Mouse (Mus musculus) erythroblast, embryonic 14.5 days (primary cell): ENCODE results near the gene Fndc4. TPM values are rescaled to one million over a fixed set of nuclear protein-coding genes. Genes with fewer than 3 reads are reported as not detected.

ENCODE experiments used
- H3K27me3 ChIP-seq: 2 replicates; pipeline ENCODE4 v1.6.1; 2012; ENCODE audit warnings: inconsistent platforms; ENCODE audit not compliant: control insufficient read depth
- H3K36me3 ChIP-seq: 2 replicates; pipeline ENCODE4 v1.6.1; 2012; ENCODE audit warnings: mild to moderate bottlenecking, inconsistent platforms; ENCODE audit not compliant: control insufficient read depth
- H3K4me1 ChIP-seq: 2 replicates; pipeline ENCODE4 v1.6.1; 2012; ENCODE audit warnings: inconsistent platforms; ENCODE audit not compliant: control insufficient read depth
- H3K4me3 ChIP-seq: replicated peaks from 2 replicates; pipeline ENCODE3; 2012; ENCODE audit warnings: moderate library complexity, mild to moderate bottlenecking, inconsistent platforms
- H3K9me3 ChIP-seq: 2 replicates; pipeline ENCODE4 v1.6.1; 2012; ENCODE audit warnings: low read length, inconsistent platforms, mixed read lengths; ENCODE audit not compliant: control insufficient read depth
- GATA1 ChIP-seq: IDR thresholded peaks from 2 replicates; pipeline ENCODE4 v1.6.1; 2012; ENCODE audit warnings: low read length, inconsistent platforms, mixed read lengths
- TAL1 ChIP-seq: IDR thresholded peaks from 3 replicates; pipeline ENCODE4 v1.6.1; 2012; ENCODE audit warnings: low read length, inconsistent platforms, mixed read lengths
- polyA plus RNA-seq: library from polyadenylated mRNA; stranded (reverse); fragments of >175 nt; gene quantifications from 2 replicates; pipeline ENCODE4 v1.2.3, GENCODE M21; 2012

The Fndc4 gene
- polyA plus RNA-seq, 1 experiment = not detected

DNA sequence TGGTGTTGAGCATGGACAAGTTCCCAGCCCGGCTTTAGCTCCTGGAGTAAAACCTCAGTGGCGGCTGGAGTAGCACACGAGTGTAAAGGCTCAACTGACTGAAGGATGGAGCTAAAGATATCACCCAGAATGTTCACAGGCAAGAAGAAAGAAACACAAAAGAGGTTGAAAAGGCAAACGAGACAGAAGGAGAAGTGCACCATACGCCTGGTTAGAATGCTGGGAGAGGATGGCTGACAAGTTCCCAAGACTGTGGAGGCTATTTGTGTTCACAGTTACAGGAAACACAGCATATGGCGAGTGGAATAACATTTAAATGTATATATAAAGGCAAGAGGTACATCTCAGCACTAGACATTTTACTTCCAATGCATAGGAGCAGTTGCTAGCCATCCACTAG lies 22.9 kb downstream of the Fndc4 start:
- TF ChIP-seq GATA1 = no peak
- no peak for TF ChIP-seq TAL1
- Histone ChIP-seq H3K4me3 (no peak overlapping the region), H3K27me3 (no peaks in the 10 kb centered on the region), H3K9me3 (no peaks in the 10 kb centered on the region), H3K4me1 (no peaks in the 10 kb centered on the region), H3K36me3 (no peaks in the 10 kb centered on the region; the same call in 1 of the 2 replicates)

DNA sequence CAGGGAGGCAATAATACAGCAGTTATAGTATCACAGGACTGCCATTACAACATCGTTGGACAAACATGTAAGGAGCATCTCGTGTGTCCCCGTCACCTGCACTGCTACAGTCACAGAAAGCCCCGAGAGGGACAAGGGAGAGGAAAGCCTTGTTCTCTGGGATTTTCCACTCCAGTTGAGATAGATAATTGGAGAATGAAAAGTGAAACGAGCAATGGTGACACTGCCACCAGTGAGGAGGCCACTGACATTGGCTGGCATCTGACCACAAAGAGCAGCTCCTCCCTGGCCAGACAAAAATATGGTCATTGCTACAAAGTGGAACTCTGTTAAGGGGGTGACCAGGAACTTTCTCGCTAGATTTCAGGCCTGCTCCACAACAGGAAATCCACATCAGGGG lies 28.2 kb downstream of the Fndc4 start:
- no peak overlapping the region for H3K4me3 ChIP-seq
- no peaks in the 10 kb centered on the region for H3K9me3 ChIP-seq
- peaks cover 12% of the 10 kb centered on the region; the same call in 1 of the 2 replicates for H3K36me3 ChIP-seq
- H3K27me3 ChIP-seq = no peaks in the 10 kb centered on the region
- TF ChIP-seq TAL1 (no peak), GATA1 (no peak)
- no peaks in the 10 kb centered on the region for H3K4me1 ChIP-seq

DNA sequence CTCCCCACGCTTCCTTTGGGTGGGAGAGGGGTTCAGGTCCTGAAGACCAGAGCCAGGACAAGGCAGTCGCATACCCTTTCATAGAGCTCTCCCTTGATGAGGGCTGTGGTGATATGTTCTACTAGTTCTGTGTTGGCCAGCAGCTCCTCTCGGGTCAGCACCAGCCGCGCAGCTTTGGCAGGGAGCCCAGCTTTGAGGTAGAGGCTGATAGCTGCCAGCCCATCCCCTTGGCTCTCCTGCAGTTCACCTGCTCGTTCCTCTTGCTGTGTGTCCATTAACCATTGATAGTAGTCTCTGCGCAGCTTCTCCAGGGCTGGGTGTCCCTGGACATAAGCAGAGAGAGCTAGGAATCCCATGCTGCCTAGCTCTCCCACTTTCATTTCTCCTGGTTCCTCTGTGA lies 29.8 kb downstream of the Fndc4 start:
- H3K4me1 ChIP-seq = no peaks in the 10 kb centered on the region
- H3K9me3 ChIP-seq = no peaks in the 10 kb centered on the region
- TF ChIP-seq GATA1 (no peak), TAL1 (no peak)
- H3K27me3 ChIP-seq = no peaks in the 10 kb centered on the region
- H3K4me3 ChIP-seq = no peak overlapping the region
- peaks cover 12% of the 10 kb centered on the region; the same call in 1 of the 2 replicates for H3K36me3 ChIP-seq

DNA sequence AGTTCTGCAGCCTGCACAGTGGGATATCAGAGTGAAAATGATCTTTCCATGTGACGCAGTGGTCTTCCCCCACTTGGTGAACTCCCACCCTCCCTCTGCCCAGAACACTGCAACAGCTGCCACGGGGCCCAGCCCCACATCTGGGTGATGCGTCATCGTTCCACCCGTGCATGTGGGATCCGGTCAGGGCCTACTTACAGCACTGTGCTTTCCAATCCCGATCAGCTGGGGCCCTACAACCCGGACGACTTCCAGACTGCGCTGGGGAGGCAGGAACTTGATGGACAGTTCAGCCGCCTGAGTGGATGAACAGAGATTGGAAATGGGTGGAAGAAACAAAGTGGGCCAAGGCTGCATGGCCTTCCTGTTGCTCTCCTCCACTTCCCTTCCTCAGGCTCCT lies 38.3 kb downstream of the Fndc4 start:
- Histone ChIP-seq H3K36me3 (peaks cover 20% of the 10 kb centered on the region), H3K27me3 (no peaks in the 10 kb centered on the region)

DNA sequence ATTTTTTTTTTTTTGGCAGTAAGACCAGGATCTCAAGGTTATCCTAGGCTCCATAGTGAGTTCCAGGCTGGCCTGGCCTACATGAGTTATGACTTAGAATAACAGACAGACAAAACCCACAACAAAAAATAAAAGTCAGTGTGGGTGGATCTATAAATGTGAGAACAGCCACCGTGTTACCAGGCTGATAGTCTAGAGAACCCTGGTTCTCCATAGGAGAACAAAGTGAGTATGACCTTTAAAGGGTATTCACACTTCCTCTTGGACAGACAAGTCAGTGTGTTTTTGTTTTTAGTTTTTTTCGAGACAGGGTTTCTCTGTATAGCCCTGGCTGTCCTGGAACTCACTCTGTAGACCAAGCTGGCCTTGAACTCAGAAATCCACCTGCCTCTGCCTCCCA lies 39.9 kb downstream of the Fndc4 start:
- TF ChIP-seq GATA1 = no peak
- TF ChIP-seq TAL1 = no peak
- Histone ChIP-seq H3K4me3 (no peak overlapping the region), H3K36me3 (peaks cover 37% of the 10 kb centered on the region), H3K27me3 (no peaks in the 10 kb centered on the region), H3K9me3 (no peaks in the 10 kb centered on the region), H3K4me1 (peaks cover 21% of the 10 kb centered on the region)

More for the DNA sequence above, 38.3 kb downstream of the Fndc4 start:
- Histone ChIP-seq H3K4me3 (no peak overlapping the region), H3K9me3 (no peaks in the 10 kb centered on the region), H3K4me1 (peaks cover 10% of the 10 kb centered on the region)
- TF ChIP-seq TAL1 (no peak), GATA1 (no peak)

GRCm38 (mm10) chr5:31255381-31255780 lies 40.5 kb downstream of the Fndc4 start:
- H3K4me3 ChIP-seq = no peak overlapping the region
- TF ChIP-seq GATA1 = no peak
- no peak for TF ChIP-seq TAL1
- peaks cover 21% of the 10 kb centered on the region for H3K4me1 ChIP-seq
- peaks cover 43% of the 10 kb centered on the region for H3K36me3 ChIP-seq
- H3K9me3 ChIP-seq = no peaks in the 10 kb centered on the region
- H3K27me3 ChIP-seq = no peaks in the 10 kb centered on the region

GRCm38 (mm10) chr5:31254901-31255300 lies 41.0 kb downstream of the Fndc4 start:
- peaks cover 48% of the 10 kb centered on the region for H3K36me3 ChIP-seq
- TF ChIP-seq TAL1 (no peak), GATA1 (no peak)
- H3K4me1 ChIP-seq = peaks cover 21% of the 10 kb centered on the region
- no peaks in the 10 kb centered on the region for H3K27me3 ChIP-seq
- H3K9me3 ChIP-seq = no peaks in the 10 kb centered on the region
- H3K4me3 ChIP-seq = no peak overlapping the region

DNA sequence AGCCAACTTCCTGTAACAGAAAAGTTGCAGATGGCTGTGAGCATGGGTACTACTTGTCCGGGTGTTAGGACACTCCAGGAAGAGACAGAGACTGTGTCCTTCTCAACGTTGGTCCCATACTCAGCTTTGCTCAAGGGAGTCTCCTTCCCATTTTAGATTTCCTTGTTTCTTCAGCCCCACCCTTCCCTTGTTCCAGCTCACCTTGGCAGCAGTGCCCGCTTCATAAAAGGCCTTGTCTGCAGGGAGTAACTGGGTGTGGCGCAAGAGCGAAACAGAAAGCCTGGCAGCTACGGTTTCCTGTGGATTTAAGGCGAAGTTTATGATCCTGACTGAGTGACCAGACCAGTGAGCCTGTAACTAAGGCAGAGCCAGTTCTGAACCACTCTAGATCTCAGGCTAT lies 41.4 kb downstream of the Fndc4 start:
- Histone ChIP-seq H3K9me3 (no peaks in the 10 kb centered on the region), H3K27me3 (no peaks in the 10 kb centered on the region), H3K36me3 (peaks cover 52% of the 10 kb centered on the region), H3K4me1 (peaks cover 21% of the 10 kb centered on the region), H3K4me3 (no peak overlapping the region)
- TF ChIP-seq TAL1 (no peak), GATA1 (no peak)

GRCm38 (mm10) chr5:31253806-31254205 lies 42.1 kb downstream of the Fndc4 start:
- H3K36me3 ChIP-seq = peaks cover 59% of the 10 kb centered on the region

DNA sequence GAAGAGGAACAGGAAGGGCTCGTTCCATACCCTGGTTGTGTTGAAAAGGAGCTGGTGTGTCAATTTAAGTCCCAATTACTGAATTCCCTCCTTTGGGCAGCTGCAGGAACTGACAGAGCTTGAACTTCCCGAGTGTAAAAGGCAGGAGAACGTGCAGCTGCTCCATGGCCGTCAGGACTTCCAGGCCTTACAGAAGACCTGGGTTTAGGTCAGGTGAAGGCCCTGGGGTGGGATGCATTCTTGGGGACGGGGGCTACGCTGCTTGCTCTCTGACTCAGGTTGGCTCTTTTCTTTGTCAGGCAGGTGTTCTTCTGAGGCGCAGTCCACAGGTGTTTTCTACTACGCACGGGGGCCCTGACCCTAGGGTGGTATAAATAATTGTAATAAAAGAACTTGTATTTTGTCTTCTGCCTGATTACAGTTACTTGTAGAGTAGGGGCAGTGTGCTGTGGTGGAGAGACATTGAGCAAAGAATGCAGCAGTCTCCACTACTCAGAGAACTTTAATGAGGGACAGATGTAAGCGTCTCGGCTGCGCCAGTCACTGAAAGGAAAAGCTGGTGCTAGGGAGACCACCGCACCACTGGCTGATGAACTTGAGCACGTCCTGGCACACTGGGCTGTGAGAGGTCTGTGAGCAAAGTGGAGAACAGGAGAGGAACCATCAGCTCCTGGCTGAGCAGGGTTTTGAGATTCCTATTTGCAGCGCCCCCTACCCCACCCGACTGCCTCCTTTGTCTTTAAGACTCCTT lies 42.9 kb downstream of the Fndc4 start:
- no peak for TF ChIP-seq TAL1
- TF ChIP-seq GATA1 = no peak
- Histone ChIP-seq H3K4me3 (no peak overlapping the region), H3K27me3 (no peaks in the 10 kb centered on the region), H3K9me3 (no peaks in the 10 kb centered on the region), H3K36me3 (peaks cover 67% of the 10 kb centered on the region), H3K4me1 (peaks cover 21% of the 10 kb centered on the region)

More at GRCm38 (mm10) chr5:31253806-31254205, 42.1 kb downstream of the Fndc4 start:
- Histone ChIP-seq H3K9me3 (no peaks in the 10 kb centered on the region), H3K4me1 (peaks cover 21% of the 10 kb centered on the region), H3K27me3 (no peaks in the 10 kb centered on the region), H3K4me3 (no peak overlapping the region)
- no peak for TF ChIP-seq GATA1
- no peak for TF ChIP-seq TAL1
